Mouse (Mus musculus) heart, postnatal 4 days (tissue): Measurements from ENCODE around the gene Scap. TPM values are rescaled to one million over a fixed set of nuclear protein-coding genes. Genes with fewer than 3 reads are reported as not detected.
A peak's percentile ranks its signal among the peaks of the same experiment; 100 is the strongest.

Experiments
- DNase-seq: peaks from one replicate; pipeline ENCODE4 v3.0.0; 2021
- total RNA-seq, 2 experiments: library from RNA; stranded (reverse); gene quantifications; 2 replicates each; pipeline ENCODE4 v1.2.3; 2021

Gene Scap
- total RNA-seq: 10 to 100 TPM; 30.5 to 34.0 TPM

GRCm38 (mm10) chr9:110333135-110333895 lies at the start of gene Scap:
Gene Scap, plus strand, starts transcription at chr9:110333288.
- peak; percentile 99 for DNase-seq

- DNase-seq: no peak
These were observed 48.9 kb upstream of the Scap start for GRCm38 (mm10) chr9:110284075-110284697.

- DNase-seq: no peak
These were observed 45.7 kb upstream of the Scap start for GRCm38 (mm10) chr9:110287321-110287924.

GRCm38 (mm10) chr9:110293254-110293718 lies 39.8 kb upstream of the Scap start:
- no peak for DNase-seq

GRCm38 (mm10) chr9:110293873-110294415 lies 39.1 kb upstream of the Scap start:
- DNase-seq: no peak

- DNase-seq: no peak
These were observed 38.3 kb upstream of the Scap start for GRCm38 (mm10) chr9:110294786-110295185.

- peak; percentile 88 for DNase-seq
These were observed 36.0 kb upstream of the Scap start for GRCm38 (mm10) chr9:110296867-110297627.

- DNase-seq: peak; percentile 22
These were observed 28.6 kb upstream of the Scap start for GRCm38 (mm10) chr9:110304516-110304915.

GRCm38 (mm10) chr9:110304969-110305651 lies 28.0 kb upstream of the Scap start, which contains the start of gene Elp6:
Gene Elp6, plus strand, starts transcription at chr9:110305173.
- DNase-seq: peak; percentile 88

- no peak for DNase-seq
These were observed 26.7 kb upstream of the Scap start for GRCm38 (mm10) chr9:110306371-110306770.

GRCm38 (mm10) chr9:110314706-110315105 lies 18.4 kb upstream of the Scap start:
- peak; percentile 9 for DNase-seq

- no peak for DNase-seq
These were observed 17.7 kb upstream of the Scap start for GRCm38 (mm10) chr9:110315410-110315809.

- DNase-seq: no peak
These were observed 17.2 kb upstream of the Scap start for GRCm38 (mm10) chr9:110315904-110316303.

GRCm38 (mm10) chr9:110316503-110316902 lies 16.6 kb upstream of the Scap start:
- DNase-seq: no peak

GRCm38 (mm10) chr9:110320769-110321168 lies 12.3 kb upstream of the Scap start:
- DNase-seq: no peak

- DNase-seq: no peak
These were observed 10.1 kb upstream of the Scap start for GRCm38 (mm10) chr9:110322972-110323371.

- DNase-seq: no peak
These were observed 8.9 kb upstream of the Scap start for GRCm38 (mm10) chr9:110324181-110324580.

GRCm38 (mm10) chr9:110328178-110328577 lies 4.9 kb upstream of the Scap start:
- no peak for DNase-seq

GRCm38 (mm10) chr9:110328946-110329630 lies 4.0 kb upstream of the Scap start:
- no peak for DNase-seq

GRCm38 (mm10) chr9:110329655-110330054 lies 3.4 kb upstream of the Scap start:
- no peak for DNase-seq

GRCm38 (mm10) chr9:110330341-110330740 lies 2.7 kb upstream of the Scap start:
- DNase-seq: no peak
